Mouse (Mus musculus) monocyte, adult 5-6 weeks (primary cell): Measurements from ENCODE around the gene Slc51a. TPM values are rescaled to one million over a fixed set of nuclear protein-coding genes. Genes with fewer than 3 reads are reported as not detected.

ENCODE experiments used
- ATAC-seq: fragments of 153-309, 156-312 bp; replicated peaks from 2 replicates; pipeline ENCODE4 v1.8.0; 2017; ENCODE audit warnings: mild to moderate bottlenecking; ENCODE audit not compliant: low TSS enrichment, insufficient number of reproducible peaks, severe bottlenecking, poor library complexity, low FRiP score
- total RNA-seq: library from RNA; stranded (forward); fragments of 200-1000, 200-491, 200-594 nt; gene quantifications from 3 replicates; pipeline ENCODE4 v1.2.3, GENCODE M21; 2017

Gene Slc51a
- total RNA-seq, 1 experiment from 2014 or later = 0.48 TPM

DNA sequence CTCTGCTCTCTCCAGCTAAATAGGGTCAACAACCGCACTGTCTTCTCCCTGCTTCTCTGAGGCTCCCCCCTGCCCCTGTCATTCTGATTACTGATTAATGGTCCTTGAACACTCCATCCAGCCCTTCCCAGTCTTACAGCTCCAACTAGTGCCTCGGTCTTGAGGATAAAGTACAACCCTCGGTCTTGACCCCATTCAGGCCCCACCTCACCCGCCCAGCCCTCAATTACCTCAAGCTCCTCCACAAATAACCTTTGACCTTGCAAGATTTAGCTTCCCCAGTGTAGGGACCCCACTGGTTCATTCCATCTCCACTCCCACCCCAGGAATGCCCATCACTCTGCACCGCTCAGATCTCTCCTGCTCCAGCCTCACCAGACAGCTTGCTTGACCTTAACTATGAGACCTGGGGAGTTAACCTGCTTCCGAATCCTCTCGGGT is 3.2 kb downstream of the Slc51a start:
- no peak for ATAC-seq

DNA sequence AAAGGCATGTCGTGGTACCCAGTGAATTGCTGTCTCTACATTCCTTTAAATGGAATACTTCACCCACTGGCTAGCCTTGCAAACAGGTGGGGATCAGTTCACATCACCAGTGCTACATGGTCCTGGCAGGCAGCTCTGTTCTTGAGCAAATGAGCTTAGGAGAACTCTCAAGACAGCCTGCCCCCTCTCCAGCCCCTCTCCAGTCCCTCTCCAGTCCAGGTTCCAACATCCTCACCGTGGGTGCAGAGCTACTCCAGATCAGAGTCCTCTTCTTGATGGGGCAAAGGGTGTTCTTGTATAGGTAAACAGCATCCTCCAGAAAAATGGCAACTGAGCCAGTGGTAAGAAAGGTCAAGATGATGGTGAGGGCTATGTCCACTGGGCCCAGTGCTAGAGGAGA is 8.3 kb downstream of the Slc51a start:
- no peak for ATAC-seq

DNA sequence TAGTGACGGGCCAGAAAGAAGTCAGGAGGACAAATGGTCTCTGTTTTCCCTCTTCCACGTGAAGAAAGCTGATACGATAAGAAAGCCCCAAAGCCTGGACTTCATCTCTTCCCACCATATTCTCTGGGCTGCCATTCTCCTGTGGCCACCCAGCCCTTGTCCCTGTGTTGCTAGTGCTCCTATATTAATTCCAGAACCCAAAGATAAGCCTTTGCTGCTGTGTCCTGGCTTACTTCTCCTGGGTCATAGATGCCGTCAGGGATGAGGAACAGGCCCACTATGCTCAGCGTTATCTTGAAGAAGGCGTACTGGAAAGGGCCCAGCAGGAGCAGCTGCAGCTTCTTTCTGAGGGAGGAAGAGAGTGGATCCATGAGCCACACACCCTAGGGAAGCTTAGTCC is 10.4 kb downstream of the Slc51a start:
- no peak for ATAC-seq

DNA sequence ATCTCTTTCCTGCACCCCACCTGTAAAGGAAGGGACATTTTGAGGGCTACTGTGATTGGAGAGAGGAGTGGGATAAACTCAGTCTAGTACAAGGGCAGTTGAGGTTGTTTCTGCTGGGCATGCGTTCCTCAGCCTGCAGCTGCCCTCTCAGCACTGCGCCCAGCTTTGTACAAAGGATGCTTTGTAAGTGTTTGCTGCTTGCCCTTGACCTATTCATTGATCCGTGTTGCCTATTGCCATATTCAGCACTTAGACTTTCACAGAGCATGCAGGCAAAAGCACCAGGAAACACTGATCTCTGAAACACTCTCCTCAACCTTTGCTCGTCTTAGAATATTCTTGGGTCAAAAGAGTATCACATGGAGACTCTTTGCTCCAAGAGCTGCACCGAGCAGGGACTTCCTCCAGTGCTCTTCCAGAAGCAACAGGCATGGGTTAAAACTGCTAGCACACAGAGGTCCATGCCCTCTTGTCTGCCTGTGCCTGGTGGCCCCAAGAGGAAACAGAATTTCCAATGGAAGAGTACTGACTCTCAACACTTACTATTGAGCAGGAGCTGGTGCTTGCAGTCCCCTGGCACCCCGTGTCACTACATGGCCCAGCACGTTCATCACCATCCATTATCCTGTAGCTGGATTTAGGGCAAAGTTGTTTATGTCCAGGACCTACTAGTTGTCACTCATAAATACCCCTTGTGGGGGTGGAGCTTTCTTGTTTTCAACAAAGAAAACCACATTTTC is 15.2 kb downstream of the Slc51a start:
- no peak for ATAC-seq

DNA sequence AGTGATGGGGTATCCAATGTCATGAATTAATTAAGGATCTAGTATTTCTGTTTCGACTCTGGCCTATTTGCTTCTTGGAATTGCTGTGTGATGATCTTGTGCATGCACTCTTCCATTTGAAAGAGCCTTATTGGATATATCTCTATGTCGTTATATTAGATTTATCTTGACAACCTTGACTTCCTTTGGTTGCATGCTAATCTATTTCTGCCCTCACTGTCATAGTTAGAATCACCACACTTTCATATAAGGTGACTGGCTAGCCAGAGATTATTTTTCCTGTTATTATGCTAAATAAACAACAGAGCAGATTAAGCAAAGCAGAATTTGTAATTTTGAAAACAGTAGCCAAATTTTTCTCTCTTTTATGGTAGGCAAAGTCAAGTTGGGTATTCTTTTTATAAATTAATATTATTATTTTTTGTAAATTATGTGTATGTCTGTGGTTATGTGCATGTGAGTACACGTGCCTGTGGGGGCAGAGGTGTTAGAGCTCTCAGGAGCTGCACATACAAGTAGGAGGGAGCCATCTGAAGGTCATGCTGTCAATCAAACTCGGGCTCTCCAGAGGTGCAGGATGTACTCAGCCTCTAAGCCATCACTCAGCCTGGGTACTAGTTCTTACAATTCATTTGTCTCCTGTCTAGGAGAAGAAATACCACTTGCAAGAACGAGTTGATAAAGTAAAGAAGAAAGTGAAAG is 18.1 kb downstream of the Slc51a start:
- ATAC-seq = no peak

DNA sequence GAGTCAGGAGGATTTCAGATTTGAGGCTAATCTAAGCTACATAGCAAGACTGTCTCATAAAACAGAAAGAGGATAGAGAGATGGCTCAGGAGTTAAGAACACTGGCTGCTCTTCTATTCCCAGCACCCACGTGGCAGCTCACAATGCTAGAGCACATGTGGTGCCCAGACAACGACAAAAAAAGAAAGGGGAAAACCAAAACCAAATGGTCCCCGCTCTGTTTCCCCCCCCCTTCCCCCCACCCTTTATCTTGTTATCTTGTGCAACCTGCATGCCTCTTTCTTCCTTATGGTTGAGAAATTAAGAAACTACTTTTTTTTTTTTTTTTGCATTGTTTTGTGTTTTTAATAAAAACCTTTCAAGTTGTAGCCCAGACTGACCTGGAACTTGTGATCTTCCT is 19.2 kb downstream of the Slc51a start:
- ATAC-seq = no peak

DNA sequence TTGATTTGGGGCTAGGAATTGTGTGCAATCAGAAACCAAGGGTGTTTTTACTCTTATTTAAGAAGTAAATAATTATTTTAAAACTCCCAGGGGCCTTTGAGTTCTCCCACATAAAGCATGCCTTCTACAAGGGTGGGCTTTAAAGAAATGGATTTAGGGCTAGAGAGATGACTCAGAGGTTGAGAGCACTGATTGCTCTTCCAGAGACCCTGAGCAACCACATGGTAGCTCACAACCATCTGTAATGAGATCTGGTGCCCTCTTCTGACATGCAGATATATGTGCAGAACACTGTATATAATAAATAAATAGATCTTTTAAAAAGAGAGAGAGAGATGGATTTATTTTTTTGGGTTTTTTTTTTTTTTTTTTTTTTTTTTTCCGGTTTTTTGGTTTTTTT is 22.8 kb downstream of the Slc51a start:
- ATAC-seq = no peak

DNA sequence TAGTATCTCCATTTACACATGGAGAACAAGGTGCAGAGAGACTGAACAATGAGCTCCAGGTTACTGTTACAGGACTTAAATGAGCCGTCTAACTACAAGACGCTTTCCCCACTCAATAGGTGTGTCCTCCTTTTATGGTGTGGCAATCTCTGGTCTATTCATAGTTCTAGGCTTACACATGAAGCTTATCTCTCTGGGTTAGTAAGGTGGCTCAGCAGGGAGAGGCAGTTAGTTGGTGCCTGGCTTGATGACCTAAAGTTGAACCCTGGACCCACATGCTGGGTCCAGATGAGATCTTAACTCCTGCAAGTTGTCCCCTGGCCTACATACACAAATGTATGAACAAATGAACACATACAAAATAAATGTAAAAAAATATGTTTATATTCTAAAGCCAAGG is 24.3 kb downstream of the Slc51a start:
- no peak for ATAC-seq

DNA sequence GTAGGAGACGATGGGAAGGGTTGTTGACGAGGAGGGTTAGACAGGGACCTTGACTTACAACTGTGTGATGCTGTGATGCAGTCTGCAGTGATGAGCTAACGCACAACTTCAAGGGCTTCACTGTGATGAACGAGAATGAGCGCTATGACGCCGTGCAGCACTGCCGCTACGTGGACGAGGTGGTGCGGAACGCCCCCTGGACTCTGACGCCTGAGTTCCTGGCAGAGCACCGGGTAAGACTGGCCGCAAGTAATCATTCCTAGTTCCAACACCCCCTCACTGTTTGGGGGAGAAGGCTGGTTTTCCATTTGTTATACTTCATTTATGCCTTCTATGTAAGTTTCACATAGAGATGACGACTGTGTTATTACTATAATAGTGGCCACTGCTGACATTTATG is 24.7 kb downstream of the Slc51a start:
- 0 out of 2 replicates have a peak, but pooled peaks have one; percentile 13 for ATAC-seq

DNA sequence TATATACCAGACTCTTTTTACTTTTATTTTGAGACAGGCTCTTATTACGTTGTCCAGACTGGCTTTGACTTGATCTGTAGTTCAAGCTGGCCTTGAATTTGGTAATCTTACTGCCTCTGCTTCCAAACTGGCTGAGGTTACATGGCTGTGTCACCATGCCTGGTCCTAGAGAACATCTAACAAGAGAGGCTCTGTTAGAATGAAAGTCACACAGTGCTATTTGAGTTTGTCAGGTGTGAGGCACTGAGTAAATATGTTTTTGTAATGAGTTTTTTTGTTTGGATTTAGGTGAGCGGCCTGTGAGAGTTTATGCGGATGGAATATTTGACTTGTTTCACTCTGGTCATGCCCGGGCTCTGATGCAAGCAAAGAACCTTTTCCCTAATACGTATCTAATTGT is 26.0 kb downstream of the Slc51a start:
- ATAC-seq = no peak

DNA sequence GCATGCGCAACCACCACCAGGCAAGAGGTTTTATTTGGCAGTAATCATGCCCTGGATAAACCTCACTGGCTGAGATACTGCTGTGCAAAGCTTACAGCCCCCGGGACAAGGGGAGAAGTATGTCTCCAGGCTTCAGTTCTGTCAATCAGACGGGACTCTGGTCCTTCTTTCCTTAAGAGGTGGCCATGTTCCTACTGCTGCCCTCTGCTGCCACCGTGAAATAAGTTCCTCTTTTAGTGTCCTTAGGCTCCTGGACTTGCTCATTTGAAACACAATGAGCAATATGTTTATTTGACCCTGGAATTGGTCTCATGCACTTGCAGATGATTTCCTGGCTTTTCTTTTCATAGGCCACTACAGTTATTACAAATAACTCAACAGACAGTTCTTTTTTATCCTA is 27.2 kb downstream of the Slc51a start:
- no peak for ATAC-seq

DNA sequence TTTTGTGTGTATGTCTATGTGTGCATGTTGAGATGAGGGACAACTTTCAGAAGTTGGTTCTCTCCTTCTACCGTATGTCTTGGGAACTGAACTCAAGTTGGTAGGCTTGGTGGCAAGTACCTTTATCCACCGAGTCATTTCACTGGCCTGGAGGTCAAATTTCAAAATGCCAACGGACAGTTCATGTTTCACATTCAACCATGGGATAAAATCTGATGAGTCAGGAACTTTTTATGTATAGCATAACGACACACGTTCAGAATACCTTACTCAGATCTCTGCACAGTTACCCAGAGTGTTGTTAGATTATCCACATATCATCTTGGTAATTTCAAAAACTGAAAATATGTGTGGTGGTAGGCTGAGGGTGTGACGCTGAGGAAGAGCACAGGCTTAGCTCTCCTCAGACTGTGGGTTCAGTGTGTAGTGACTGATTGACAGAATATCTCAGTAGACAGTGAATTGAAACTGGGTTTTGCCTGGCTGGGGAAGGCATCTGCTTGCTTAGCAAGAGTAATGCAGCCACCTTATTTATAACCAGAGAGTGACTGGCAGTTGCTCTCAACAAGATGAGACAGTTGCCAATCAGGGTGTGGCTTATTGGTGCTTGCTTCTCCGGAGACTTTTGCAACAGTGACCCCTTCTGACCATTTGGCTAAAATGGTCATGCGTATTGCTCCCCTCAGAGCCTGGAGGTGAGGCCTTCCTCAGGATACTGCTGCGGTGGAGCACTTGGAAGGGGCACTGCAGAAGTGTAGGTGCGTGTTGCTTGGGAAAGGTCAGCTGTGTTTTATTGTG is 29.9 kb downstream of the Slc51a start:
- peak; percentile 80 for ATAC-seq

DNA sequence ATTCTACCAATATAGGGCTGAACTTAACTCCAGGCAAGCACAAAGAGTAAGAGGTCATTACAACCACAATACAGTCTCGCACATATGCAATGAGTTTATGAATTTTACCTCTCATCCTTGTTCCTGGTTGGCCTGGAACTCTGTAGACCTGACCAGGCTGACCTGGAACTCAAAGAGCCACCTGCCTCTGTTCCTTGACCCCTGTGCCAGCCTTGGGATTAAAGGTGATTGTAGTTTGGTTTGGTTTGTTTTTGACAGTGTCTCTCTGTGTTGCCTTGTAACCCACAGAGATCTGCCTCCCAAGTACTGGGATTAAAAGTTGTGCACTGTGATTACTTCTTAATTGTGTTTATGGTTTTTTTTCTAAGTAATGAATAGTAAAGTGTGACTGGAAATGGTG is 30.9 kb downstream of the Slc51a start:
- no peak for ATAC-seq

DNA sequence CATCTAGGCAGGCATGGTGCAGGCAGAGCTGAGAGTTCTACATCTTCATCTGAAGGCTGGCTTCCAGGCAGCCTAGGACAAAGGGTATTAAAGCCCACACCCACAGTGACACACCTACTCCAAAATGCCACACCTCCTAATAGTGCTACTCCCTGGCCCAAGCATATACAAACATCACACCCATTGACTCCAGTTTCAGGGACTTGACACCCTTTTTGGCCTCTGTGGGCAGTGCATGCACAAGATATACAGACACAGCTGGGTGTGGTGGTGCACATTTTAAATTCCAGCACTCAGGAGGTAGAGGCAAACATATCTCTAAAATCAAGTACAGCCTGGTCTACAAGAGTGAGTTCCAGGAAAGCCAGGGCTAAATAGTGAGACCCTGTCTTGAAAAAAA is 31.6 kb downstream of the Slc51a start:
- ATAC-seq = no peak

DNA sequence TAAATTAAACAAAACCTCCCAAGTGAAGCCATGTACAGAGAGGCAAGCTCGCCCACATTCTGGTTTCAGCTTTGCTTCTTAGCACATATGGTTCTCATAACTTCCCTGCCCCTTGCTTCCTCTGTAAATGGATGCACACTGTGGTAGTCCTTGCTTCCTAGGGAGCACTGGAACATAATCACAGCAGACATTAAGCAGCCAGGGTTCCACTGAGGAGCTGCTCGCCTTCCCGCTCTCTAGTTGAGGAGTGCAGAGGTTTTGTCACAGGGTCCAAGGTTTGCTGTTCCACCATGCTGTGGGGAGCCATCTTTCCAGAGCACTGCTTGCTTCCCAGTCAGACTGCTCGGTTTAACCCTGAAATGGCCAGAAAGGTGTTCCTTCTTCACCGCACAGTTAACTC is 33.0 kb downstream of the Slc51a start:
- no peak for ATAC-seq

DNA sequence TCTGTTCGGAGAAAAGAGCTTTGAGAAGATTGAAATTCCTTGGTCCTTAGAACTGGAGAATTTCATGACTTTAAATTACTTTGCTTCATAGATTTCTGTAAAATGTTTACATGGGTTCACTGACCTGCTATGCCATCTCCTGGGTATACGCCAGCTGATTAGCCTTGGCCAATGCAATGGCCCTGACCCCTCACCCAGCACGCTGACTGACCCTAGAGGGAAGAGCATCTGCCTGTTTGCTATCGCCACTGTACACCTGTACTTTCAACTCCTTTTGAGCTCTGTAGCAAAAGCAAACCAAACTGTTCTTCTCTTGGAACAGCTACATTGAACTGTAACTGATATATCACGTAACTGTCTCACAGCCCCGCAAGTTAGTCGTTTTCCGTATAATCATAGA is 34.6 kb downstream of the Slc51a start:
- no peak for ATAC-seq

DNA sequence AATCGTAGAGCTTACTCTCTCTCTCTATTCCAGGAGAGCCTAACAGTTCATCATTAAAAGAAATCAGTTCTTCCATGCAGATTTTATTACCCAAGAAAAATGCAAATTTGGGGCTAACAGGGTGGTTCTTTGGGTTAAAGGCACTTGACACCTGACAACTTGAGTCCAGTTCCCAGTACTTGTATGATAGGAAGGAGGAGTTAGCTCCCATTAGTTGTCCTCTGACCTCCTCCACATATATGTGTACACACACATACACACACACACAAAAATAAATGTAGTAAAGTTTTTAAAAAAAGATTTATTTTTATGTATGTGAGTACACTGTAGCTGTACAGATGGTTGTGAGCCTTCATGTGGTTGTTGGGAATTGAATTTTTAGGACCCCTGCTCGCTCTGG is 37.5 kb downstream of the Slc51a start:
- ATAC-seq = no peak

DNA sequence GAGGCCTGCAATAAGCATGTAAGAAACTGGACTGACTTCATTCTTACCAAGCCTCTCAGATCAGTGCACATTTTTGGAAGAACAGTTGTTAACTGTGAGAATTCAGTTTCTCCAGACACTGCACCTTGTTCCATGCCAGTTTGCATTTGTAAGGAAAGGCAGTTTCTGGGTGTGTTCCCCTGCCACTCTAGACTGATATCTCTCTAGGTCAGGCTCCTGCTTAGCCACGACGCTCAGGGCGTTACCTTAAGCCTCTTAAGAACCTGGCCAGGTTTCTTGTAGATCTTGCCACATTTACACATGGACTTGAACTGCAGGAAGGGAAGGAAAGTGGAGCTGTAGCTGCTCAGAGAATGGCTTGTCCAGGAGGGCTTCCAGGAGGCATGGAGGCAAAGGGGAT is 38.0 kb downstream of the Slc51a start:
- no peak for ATAC-seq

DNA sequence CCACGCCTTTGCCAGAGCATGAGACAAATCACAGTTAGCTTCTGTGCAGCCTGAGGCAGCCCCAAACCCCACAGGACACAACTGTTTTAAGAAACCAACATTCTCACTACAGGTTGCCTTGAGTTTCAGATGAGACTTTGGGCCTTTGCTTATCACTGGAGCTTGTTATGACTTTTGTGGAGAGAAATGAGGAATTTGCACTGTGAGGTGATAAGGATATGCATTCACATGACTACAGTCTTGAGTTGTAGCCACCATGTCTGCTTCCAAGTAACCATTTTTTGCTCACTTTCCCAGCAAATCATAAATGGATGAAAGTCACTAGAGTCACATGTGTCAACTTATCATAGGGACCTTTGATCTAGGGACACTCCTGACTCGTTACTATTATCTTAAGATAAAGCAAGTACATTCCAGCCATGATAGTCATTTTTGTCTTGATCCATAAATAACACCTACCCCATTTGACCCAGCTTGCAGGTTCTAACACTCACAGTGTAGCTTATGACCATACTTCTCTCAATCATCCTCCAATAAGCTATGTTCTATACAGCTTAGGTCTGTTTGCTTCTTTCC is 41.0 kb downstream of the Slc51a start:
- no peak for ATAC-seq
